Mouse (Mus musculus) adrenal gland (tissue): ENCODE data around the gene Xpo6.

Experiments
- intact Hi-C: fragments of 180-260 bp; cut with DNase I; formaldehyde crosslinking; loops from one replicate; pipeline ENCODE4 v1.15.1; 2025

Gene Xpo6

DNA sequence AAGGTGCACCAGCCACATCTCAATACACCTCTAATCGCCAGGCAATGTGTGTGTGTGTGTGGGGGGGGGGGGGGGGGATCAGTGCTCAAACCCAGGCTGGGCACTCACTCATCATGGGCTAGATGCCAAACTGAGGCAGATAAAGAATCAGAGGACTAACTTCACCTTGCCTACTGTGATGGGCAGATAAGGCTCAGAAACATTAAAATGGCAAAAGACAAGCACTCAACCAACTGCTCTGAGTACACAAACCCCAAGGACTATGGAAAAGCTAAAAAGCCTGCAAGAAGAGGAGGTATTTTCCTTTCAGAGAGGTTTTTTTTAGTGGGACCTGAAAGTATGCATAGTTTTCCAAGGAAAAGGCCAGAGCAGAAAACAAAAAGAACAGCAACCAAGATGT is 1.4 kb downstream of the Xpo6 start:
- intact Hi-C loops, result loop anchor here (1.0 to 10.0 kb wide), 2 partner anchors 21 to 54 kb away; no protein-coding TSS in a partner anchor

DNA sequence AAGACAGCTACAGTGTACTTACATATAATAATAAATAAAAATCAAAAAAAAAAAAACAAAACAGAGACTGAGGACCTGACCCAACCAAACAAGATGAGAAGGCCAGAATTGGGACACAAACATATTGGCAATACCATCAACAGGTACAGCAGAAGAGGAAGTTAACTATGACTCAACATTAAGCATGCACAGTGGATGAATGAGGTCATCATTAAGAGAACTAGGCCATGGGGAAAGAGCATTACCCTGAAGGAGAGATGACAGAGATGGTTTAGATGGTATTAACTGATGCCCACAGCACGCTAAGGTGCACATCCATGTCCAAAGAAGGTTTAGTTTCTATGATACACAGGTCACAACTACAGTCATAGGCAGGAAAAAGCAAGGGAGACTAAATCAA is 6.1 kb downstream of the Xpo6 start:
- intact Hi-C loops, result loop anchor here (10.0 kb wide), 1 partner anchor 49 kb away; no protein-coding TSS in a partner anchor

GRCm38 (mm10) chr7:126191471-126191870 is 8.8 kb downstream of the Xpo6 start:
- intact Hi-C loops, result loop anchor here (10.0 kb wide), 1 partner anchor 47 kb away; no protein-coding TSS in a partner anchor

DNA sequence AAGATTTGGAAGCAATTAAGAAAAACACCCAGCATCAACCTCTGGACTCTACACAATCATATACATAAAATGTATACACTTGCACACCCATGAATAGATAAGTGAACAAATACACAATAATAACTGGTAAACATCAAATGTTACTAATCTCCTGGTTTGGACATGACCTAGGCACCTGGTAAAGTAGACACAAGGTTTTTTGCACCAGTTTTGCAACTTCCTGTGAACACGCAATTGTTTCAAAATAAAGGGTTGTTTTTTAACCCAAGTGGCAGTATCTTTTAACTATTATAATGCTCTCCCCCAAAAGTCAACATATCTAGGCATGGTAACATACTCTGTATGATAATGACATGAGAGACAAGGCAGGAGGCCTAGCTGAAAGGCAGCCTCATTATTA is 10.8 kb downstream of the Xpo6 start:
- intact Hi-C loops, result no loop called here

DNA sequence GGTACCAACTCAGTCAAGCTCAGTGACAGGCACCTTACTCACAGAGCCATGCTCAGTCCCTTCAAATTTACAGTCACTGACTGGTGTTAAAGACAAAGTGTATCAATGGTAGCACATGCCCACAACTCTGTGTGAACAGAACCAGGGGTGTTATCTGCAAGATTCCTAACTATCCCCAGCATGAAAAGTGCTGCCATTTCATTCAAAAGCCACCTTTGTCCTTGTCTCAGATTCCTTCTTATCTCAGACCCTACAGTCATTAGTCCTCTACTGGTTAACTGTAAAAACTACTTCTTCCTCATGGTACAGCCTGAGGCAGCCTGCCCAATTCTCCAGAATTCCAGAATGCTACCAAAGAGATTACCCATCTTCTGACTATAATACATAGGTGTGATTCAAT is 14.3 kb downstream of the Xpo6 start:
- intact Hi-C loops, result no loop called here

DNA sequence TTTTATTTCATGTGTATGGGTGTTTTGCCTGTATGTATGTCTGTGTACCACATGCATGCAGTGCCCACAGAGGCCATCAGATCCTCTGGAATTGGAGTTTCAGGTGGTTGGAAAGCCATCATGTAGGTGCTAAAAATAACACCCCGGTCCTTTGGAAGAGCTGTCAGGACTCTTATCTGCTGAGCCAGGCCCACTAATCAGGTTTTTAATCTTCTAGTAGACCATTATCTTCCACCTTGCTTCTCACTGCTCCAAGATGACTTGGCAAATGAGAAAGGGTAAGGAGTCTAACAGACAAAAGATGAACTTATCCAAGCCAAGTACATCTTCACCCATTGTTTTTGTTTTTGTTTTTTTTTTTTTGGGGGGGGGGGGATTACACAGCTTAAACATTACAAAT is 16.7 kb downstream of the Xpo6 start:
- intact Hi-C loops, result no loop called here

DNA sequence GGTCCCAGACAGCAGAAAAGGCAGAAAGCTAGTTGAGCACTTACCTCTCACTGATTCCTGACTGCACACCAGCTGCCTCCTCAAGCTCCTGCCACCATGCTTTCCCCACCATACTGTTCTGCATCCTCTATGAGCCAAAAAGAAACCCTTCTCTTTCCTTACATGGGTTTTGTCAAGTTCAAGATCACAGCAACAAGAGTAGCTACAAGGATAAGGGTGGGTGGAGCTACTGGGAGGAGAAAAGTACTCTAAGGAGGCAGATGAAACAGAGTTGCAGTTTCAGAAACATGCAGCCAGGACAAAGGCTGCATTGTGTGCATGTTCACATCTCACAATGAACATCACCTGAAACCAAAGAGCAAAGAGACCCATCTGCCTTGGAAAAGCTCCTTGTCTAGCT is 18.8 kb downstream of the Xpo6 start:
- intact Hi-C loops, result no loop called here

GRCm38 (mm10) chr7:126180956-126181355 is 19.3 kb downstream of the Xpo6 start:
- intact Hi-C loops, result no loop called here

DNA sequence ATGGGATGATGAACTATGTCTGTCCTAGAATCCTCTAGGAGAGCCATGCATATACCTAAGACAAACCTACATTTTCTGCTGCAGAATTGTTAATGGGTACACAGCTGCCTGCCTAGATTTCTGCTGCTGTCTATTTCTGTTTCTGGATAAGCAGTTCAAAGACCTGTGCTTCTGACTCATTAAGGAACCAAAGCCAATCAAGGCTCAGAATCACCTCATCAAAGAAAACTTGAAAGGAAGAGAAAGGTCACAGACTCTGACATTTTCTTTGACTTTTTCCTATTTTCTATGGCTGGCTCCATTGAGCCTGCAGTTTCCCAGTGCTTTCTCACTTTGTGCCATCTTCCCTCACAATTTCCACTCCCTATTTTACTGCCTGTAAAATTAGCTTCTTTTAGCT is 21.5 kb downstream of the Xpo6 start:
- intact Hi-C loops, result loop anchor here (1.0 kb wide), 1 partner anchor 20 kb away; no protein-coding TSS in a partner anchor

DNA sequence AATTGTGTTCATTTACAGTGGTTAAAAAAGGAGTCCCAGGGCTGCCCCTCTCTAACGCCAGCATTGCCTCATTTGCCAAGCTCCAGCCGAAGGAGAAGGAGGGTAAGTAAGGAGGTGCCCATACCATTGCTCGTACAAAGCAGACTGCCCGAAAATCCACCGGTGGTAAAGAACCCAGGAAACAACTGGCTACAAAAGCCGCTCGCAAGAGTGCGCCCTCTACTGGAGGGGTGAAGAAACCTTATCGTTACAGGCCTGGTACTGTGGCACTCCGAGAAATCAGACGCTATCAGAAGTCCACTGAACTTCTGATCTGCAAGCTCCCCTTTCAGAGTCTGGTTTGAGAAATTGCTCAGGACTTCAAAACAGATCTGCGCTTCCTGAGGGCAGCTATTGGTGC is 24.3 kb downstream of the Xpo6 start:
- intact Hi-C loops, result no loop called here

GRCm38 (mm10) chr7:126175456-126175855 is 24.8 kb downstream of the Xpo6 start:
- intact Hi-C loops, result no loop called here

GRCm38 (mm10) chr7:126174863-126175262 is 25.4 kb downstream of the Xpo6 start:
- intact Hi-C loops, result no loop called here

GRCm38 (mm10) chr7:126172001-126172400 is 28.3 kb downstream of the Xpo6 start:
- intact Hi-C loops, result no loop called here

DNA sequence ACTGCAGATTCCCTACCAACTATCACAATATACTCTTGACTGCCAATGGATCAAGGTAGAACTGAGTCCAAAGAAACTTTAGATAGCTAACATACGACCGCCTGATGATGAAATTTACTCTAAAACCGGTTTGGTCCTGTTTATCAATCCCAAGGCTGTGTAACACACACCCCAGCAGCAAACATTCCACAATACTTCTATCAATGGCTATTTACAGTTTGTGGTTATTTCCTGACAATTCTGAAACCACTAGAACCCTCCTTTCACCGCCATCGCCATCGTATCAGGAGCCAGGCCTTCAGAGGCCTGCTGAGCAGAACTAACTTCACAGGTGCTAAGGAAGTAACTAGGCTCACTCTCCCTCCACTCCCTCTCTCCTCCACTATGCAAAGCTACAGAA is 31.7 kb downstream of the Xpo6 start:
- intact Hi-C loops, result no loop called here

DNA sequence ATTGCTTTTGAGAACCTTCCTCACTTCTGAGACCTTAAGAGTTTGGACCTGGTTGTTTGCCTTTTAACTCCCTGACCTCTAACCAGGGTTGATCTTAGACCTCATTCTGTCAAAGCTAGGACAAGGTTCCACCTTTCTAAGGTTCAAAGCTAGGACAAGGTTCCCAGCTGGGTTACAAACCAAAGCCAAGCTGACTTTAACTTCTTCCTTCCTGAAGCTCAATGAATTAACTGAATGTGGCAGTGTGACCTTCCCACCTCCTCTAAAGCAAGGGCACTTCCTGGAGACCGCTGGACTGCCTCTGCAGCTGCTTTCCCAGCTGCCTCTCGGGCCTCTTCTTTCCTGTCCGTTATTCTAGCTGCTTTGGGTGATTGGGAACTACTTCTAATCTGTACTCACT is 32.9 kb downstream of the Xpo6 start:
- intact Hi-C loops, result no loop called here

GRCm38 (mm10) chr7:126166571-126166970 is 33.7 kb downstream of the Xpo6 start:
- intact Hi-C loops, result no loop called here

DNA sequence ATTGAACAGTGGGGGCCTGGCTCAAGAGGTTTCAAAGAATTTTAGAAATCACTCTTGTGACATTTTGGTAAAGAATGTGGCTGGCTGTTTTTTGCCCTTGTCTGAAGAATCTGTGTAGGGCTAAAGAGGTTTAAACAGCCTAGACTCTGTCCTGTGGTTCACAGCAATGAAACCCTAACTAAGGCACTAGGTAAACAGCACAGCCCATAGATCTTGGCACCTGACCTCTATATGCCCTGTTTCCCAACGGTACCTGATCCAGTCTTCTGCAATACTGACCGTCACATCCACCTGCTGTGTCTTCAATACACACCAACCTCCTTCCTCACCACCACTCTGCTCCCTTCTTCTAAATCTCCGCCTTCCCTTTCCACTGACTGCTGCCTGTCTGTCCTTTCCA is 42.1 kb downstream of the Xpo6 start:
- intact Hi-C loops, result loop anchor here (5.0 kb wide), 1 partner anchor 46 kb away; no protein-coding TSS in a partner anchor

DNA sequence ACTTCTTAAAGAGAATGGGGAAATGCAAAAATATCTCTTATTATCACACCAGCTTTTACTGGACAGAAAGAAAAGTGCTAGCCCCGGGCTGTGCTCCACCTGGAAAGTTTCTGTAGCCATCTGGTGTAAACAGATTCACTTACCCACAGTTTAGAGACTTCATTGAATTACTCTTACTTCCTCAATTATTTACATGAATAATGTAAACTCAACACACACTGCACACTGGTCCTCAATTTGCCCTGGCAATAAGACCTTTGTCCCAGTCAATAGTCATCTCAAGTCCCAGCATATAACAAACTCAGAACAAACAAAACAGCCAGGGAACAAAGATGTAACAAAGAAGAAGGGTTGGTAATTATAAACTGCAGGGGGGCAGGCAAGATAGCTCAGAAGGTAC is 44.6 kb downstream of the Xpo6 start:
- intact Hi-C loops, result loop anchor here (5.0 kb wide), 1 partner anchor 43 kb away; no protein-coding TSS in a partner anchor

DNA sequence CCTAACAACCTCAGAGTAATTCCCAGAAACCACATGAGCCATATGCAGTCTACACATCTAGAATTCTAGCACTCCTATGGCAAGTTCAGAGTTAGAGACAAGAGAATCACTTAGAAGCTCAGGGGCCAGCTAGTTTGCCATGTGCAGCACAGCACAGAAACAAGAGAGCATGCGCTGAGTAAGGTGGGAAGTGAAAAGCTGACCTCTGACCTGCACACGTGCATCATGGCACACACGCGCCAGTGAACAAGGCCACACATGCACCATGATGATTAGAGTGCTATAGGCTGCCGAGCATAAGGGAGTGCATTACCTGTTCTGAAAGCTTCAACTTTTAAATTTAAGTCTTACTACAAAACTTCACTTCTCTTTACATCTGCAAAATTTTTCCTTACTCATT is 45.6 kb downstream of the Xpo6 start:
- intact Hi-C loops, result loop anchor here (5.0 kb wide), 1 partner anchor 42 kb away; no protein-coding TSS in a partner anchor

GRCm38 (mm10) chr7:126152324-126152723 is 48.0 kb downstream of the Xpo6 start:
- intact Hi-C loops, result no loop called here

GRCm38 (mm10) chr7:126146156-126146555 is 54.1 kb downstream of the Xpo6 start:
- intact Hi-C loops, result loop anchor here (10.0 kb wide), 1 partner anchor 49 kb away; no protein-coding TSS in a partner anchor

- intact Hi-C loops, result loop anchor here (10.0 kb wide), 1 partner anchor 50 kb away; no protein-coding TSS in a partner anchor
Observed at GRCm38 (mm10) chr7:126144364-126144763, 55.9 kb downstream of the Xpo6 start.

- intact Hi-C loops, result no loop called here
Observed at GRCm38 (mm10) chr7:126137850-126138249, 62.5 kb downstream of the Xpo6 start.

- intact Hi-C loops, result no loop called here
Observed at GRCm38 (mm10) chr7:126135391-126135790, 64.9 kb downstream of the Xpo6 start.
